Mouse (Mus musculus) spleen, adult 10 weeks (tissue): ENCODE results near the gene Ttc32. TPM values are rescaled to one million over a fixed set of nuclear protein-coding genes. Genes with fewer than 3 reads are reported as not detected.

ENCODE experiments used
- polyA plus RNA-seq: library from polyadenylated mRNA; stranded (reverse); fragments of 350-450 nt; fragmentation: Illumina TruSeq; extraction: RNeasy Lipid Tissue Mini Kit (QIAGEN cat#74804); gene quantifications from one replicate; pipeline ENCODE4 v1.2.3, GENCODE M21; 2015; ENCODE audit warnings: low replicate concordance; ENCODE audit not compliant: insufficient read depth

Gene Ttc32
- 25.1 TPM for polyA plus RNA-seq

DNA sequence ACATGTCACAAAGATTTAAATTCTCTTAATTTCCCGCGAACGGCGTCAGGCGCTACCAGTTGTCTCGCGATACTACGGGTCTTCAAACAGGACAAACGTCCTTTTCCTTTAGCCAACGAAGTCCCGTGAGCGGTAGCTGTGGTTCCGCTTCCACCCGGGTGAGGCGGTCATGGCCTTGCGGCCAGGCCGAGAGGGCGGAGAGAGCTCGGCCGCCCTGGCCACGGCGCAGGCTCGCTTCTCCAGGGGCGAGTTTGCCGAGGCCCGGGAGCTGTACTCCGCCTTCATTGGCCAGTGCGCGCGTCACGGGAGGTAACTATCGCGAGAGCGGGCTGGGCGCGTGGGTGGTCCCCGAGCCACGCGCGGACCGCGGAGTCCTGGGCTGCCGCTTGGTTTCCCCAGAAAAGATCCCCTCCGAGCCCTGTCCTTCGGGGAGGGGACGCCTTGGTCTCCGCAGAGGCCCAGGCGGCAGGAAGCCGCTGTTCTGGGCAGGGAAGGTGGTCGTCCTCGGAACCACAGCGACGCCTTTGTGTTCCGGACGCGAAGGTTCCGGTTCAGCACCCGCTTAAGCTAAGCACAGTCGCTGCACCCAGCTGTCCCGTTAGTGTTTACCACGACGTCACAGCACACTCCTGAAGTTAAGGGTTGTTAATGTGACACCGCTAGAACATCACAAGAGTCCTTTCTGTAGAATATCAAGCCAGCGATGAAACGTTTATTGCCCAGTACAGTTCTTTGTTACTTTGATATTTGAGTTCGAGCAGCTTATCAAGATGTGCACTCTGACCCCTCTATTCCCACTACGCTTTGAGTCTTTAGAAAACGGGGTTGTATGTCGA is at the start of gene Ttc32:
Gene Ttc32 (plus strand): TSS at position 110 of the 836 bp plus-strand sequence.

Other genes with a start within 250 kb of the Ttc32 start
- gene Laptm4a, start 108.3 kb upstream of the Ttc32 start, polyA plus RNA-seq, result 302 TPM
- gene Matn3, start 82.1 kb upstream of the Ttc32 start, polyA plus RNA-seq, result not detected
- gene Wdr35, start 56.1 kb upstream of the Ttc32 start, polyA plus RNA-seq, result 4.5 TPM